Mouse (Mus musculus) cortical plate, adult 2 months (tissue): ENCODE data around the gene Hist1h2bf.

Experiments
- CTCF ChIP-seq: fragments of 200-500 bp; IDR thresholded peaks from 2 replicates; pipeline ENCODE4 v1.5.1; 2011; ENCODE audit warnings: mild to moderate bottlenecking, control low read depth, low read length; ENCODE audit not compliant: insufficient read depth; ENCODE audit errors: extremely low read depth
- POLR2A ChIP-seq: fragments of 200-500 bp; IDR thresholded peaks from 2 replicates; pipeline ENCODE4 v1.6.1; 2011; ENCODE audit warnings: mild to moderate bottlenecking, low read length, control low read depth; ENCODE audit not compliant: insufficient read depth; ENCODE audit errors: extremely low read depth

- TF ChIP-seq CTCF (no peak), POLR2A (no peak)
These were observed 19.6 kb downstream of the Hist1h2bf start for GRCm38 (mm10) chr13:23554393-23554792.
